Mouse (Mus musculus): ENCODE measurements around the gene Cd244a. TPM values are rescaled to one million over a fixed set of nuclear protein-coding genes. Genes with fewer than 3 reads are reported as not detected.

Gene Cd244a
- polyA plus RNA-seq, 1 experiment: not detected

DNA sequence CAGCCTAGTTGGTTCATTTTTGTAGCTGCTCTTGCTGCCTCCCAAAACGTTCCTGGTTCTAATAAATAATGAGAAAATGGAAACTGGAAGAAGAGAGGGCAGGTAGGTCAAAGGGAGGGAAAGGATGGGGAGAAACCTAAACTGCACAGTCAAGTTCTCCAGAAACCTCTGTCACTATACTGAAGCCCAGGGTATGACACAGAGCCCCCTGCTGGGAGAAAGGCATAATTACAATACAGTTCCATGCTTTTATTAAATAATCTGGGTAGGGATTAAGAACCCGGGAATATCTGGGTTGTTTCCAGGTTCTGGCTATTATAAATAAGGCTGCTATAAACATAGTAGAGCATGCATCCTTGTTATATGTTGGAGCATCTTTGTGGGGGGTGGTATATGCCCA is 55.0 kb downstream of the Cd244a start:
- Histone ChIP-seq H3K27ac (ENCODE audit: insufficient read depth, low read length) (no peak overlapping the region), H3K9ac (ENCODE audit: low read depth, poor library complexity, severe bottlenecking) (no peak overlapping the region), H3K27me3 (ENCODE audit: control insufficient read depth, insufficient read depth, low read length, poor library complexity, severe bottlenecking) (no peaks in the 10 kb centered on the region), H3K4me3 (ENCODE audit: low read depth, low read length) (no peak overlapping the region), H3K36me3 (ENCODE audit: control insufficient read depth, insufficient read depth, low read length, poor library complexity, severe bottlenecking) (no peaks in the 10 kb centered on the region), H3K9me3 (replicated peaks; ENCODE audit: control insufficient read depth, insufficient read depth, low read length, poor library complexity, severe bottlenecking) (no peaks in the 10 kb centered on the region), H3K4me1 (ENCODE audit: control insufficient read depth, insufficient read depth, low read length) (no peaks in the 10 kb centered on the region)
- TF ChIP-seq CTCF (IDR thresholded peaks at IDR 0.05; ENCODE audit: low read depth, low read length): no peak
- no peak for TF ChIP-seq EP300 (IDR thresholded peaks at IDR 0.05; ENCODE audit: insufficient read depth, low read depth, low read length)
- TF ChIP-seq POLR2A (IDR thresholded peaks at IDR 0.05; ENCODE audit: insufficient read depth, low read length): no peak

DNA sequence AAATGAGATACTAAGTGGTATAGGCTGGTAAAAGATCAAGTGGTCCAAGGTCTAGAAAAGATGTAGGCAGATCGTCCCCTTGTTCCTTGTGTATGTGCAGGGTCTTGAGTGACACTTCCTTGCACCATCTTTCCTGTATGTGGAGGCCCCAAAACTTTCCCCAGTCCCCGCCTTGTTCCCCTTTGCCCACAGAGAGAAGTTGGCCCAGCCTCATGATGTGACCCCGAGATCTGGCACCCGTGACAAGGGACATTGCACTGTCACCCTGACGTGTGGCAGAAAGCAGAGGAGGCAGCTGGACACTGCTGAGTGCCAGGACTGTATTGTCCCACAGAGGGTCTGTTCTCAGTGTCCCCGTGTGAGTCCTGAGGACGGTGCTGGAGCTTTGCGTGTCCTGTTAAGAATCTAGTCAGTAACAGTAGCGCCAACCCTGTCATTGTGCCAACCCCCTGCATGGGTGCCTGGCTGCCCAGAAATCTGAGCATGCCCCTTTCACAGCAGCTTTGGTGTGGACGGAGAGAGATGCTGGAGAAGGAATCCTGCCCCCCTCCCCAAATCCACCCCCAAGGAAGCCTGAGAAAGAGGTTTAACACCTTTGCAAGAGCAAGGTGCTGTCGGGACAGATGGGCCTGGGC is 58.0 kb downstream of the Cd244a start:
- H3K27me3 ChIP-seq (ENCODE audit: control insufficient read depth, insufficient read depth, low read length, poor library complexity, severe bottlenecking): no peaks in the 10 kb centered on the region
- TF ChIP-seq POLR2A (IDR thresholded peaks at IDR 0.05; ENCODE audit: insufficient read depth, low read length) (no peak), CTCF (IDR thresholded peaks at IDR 0.05; ENCODE audit: low read depth, low read length) (no peak), EP300 (IDR thresholded peaks at IDR 0.05; ENCODE audit: insufficient read depth, low read depth, low read length) (no peak)
- no peak overlapping the region for H3K27ac ChIP-seq (ENCODE audit: insufficient read depth, low read length)

DNA sequence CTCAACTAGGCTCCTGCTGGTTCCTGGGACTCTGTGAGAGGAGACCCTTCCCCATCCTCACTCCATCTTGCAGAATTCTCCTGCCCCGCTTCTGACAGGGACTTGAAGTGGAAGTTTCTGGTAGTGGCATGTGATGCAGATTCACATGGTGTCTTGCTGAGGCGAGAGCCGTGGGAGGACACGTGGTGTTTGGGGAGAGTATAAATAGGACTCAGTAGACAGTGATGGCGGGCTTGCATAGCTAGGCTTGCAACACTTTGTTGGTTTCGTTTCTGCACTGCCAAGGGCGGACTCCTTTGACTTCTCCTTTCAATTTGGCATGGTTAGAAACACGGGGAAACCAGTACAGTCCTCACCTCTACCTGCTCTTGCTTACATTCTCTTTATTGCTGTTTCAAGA is 60.0 kb downstream of the Cd244a start:
- Histone ChIP-seq H3K9me3 (replicated peaks; ENCODE audit: control insufficient read depth, insufficient read depth, low read length, poor library complexity, severe bottlenecking) (no peaks in the 10 kb centered on the region), H3K36me3 (ENCODE audit: control insufficient read depth, insufficient read depth, low read length, poor library complexity, severe bottlenecking) (no peaks in the 10 kb centered on the region), H3K4me1 (ENCODE audit: control insufficient read depth, insufficient read depth, low read length) (no peaks in the 10 kb centered on the region), H3K27me3 (ENCODE audit: control insufficient read depth, insufficient read depth, low read length, poor library complexity, severe bottlenecking) (no peaks in the 10 kb centered on the region), H3K27ac (ENCODE audit: insufficient read depth, low read length) (no peak overlapping the region), H3K4me3 (ENCODE audit: low read depth, low read length) (no peak overlapping the region), H3K9ac (ENCODE audit: low read depth, poor library complexity, severe bottlenecking) (no peak overlapping the region)
- no peak for TF ChIP-seq EP300 (IDR thresholded peaks at IDR 0.05; ENCODE audit: insufficient read depth, low read depth, low read length)
- TF ChIP-seq POLR2A (IDR thresholded peaks at IDR 0.05; ENCODE audit: insufficient read depth, low read length): no peak
- TF ChIP-seq CTCF (IDR thresholded peaks at IDR 0.05; ENCODE audit: low read depth, low read length): no peak

More for the DNA sequence above, 58.0 kb downstream of the Cd244a start:
- Histone ChIP-seq H3K9ac (ENCODE audit: low read depth, poor library complexity, severe bottlenecking) (no peak overlapping the region), H3K4me3 (ENCODE audit: low read depth, low read length) (no peak overlapping the region), H3K4me1 (ENCODE audit: control insufficient read depth, insufficient read depth, low read length) (no peaks in the 10 kb centered on the region), H3K9me3 (replicated peaks; ENCODE audit: control insufficient read depth, insufficient read depth, low read length, poor library complexity, severe bottlenecking) (no peaks in the 10 kb centered on the region), H3K36me3 (ENCODE audit: control insufficient read depth, insufficient read depth, low read length, poor library complexity, severe bottlenecking) (no peaks in the 10 kb centered on the region)

DNA sequence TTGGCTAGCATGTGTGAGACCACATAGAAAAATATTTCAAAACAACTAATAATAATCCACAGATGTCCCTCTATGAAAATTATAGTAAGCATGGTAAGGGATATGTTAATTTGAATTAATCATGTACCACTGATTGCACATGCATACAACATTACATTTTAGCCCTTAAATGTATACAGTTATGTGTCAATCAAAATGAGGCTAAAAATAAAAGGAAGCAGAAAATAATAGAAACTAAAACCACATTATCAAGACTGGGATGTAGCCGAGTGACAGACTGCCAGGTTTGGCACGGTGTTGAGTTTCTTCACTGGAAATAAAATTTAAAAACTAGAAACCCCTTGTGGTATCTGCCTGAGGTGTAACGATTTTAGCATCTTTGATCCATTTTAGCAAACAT is 60.7 kb downstream of the Cd244a start:
- Histone ChIP-seq H3K27me3 (ENCODE audit: control insufficient read depth, insufficient read depth, low read length, poor library complexity, severe bottlenecking) (no peaks in the 10 kb centered on the region), H3K4me3 (ENCODE audit: low read depth, low read length) (no peak overlapping the region), H3K36me3 (ENCODE audit: control insufficient read depth, insufficient read depth, low read length, poor library complexity, severe bottlenecking) (no peaks in the 10 kb centered on the region), H3K27ac (ENCODE audit: insufficient read depth, low read length) (no peak overlapping the region), H3K9me3 (replicated peaks; ENCODE audit: control insufficient read depth, insufficient read depth, low read length, poor library complexity, severe bottlenecking) (no peaks in the 10 kb centered on the region), H3K9ac (ENCODE audit: low read depth, poor library complexity, severe bottlenecking) (no peak overlapping the region), H3K4me1 (ENCODE audit: control insufficient read depth, insufficient read depth, low read length) (no peaks in the 10 kb centered on the region)
- TF ChIP-seq EP300 (IDR thresholded peaks at IDR 0.05; ENCODE audit: insufficient read depth, low read depth, low read length) (no peak), POLR2A (IDR thresholded peaks at IDR 0.05; ENCODE audit: insufficient read depth, low read length) (no peak), CTCF (IDR thresholded peaks at IDR 0.05; ENCODE audit: low read depth, low read length) (no peak)

DNA sequence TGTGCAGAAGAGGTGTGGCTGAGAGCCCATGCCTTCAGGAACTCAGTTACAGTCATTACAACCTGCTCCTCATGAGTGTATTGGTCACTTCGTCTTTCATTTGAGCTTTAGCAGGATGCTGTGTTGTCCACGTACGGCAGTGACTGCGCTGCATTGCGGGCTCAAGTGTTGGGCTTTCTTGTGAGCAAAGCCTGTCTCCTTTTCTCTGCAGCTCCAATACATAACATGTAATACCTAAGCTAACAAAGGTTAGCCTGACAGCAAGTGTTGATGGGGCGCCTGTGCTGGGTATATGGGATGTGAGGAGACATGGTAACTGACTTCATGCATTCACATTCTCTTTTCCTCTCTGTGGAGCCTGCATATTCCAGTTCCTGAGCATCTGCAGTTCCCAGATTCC is 61.1 kb downstream of the Cd244a start:
- no peak overlapping the region for H3K4me3 ChIP-seq (ENCODE audit: low read depth, low read length)
- TF ChIP-seq CTCF (IDR thresholded peaks at IDR 0.05; ENCODE audit: low read depth, low read length) (no peak), POLR2A (IDR thresholded peaks at IDR 0.05; ENCODE audit: insufficient read depth, low read length) (no peak), EP300 (IDR thresholded peaks at IDR 0.05; ENCODE audit: insufficient read depth, low read depth, low read length) (no peak)
- H3K9ac ChIP-seq (ENCODE audit: low read depth, poor library complexity, severe bottlenecking): no peak overlapping the region
- H3K27me3 ChIP-seq (ENCODE audit: control insufficient read depth, insufficient read depth, low read length, poor library complexity, severe bottlenecking): no peaks in the 10 kb centered on the region
- H3K9me3 ChIP-seq (replicated peaks; ENCODE audit: control insufficient read depth, insufficient read depth, low read length, poor library complexity, severe bottlenecking): no peaks in the 10 kb centered on the region
- no peaks in the 10 kb centered on the region for H3K36me3 ChIP-seq (ENCODE audit: control insufficient read depth, insufficient read depth, low read length, poor library complexity, severe bottlenecking)
- no peak overlapping the region for H3K27ac ChIP-seq (ENCODE audit: insufficient read depth, low read length)
- H3K4me1 ChIP-seq (ENCODE audit: control insufficient read depth, insufficient read depth, low read length): no peaks in the 10 kb centered on the region

GRCm38 (mm10) chr1:171627801-171628200 is 68.8 kb downstream of the Cd244a start:
- Histone ChIP-seq H3K9ac (ENCODE audit: low read depth, poor library complexity, severe bottlenecking) (no peak overlapping the region), H3K36me3 (ENCODE audit: control insufficient read depth, insufficient read depth, low read length, poor library complexity, severe bottlenecking) (no peaks in the 10 kb centered on the region), H3K27me3 (ENCODE audit: control insufficient read depth, insufficient read depth, low read length, poor library complexity, severe bottlenecking) (no peaks in the 10 kb centered on the region), H3K4me3 (ENCODE audit: low read depth, low read length) (no peak overlapping the region), H3K27ac (ENCODE audit: insufficient read depth, low read length) (no peak overlapping the region), H3K4me1 (ENCODE audit: control insufficient read depth, insufficient read depth, low read length) (no peaks in the 10 kb centered on the region), H3K9me3 (replicated peaks; ENCODE audit: control insufficient read depth, insufficient read depth, low read length, poor library complexity, severe bottlenecking) (no peaks in the 10 kb centered on the region)
- TF ChIP-seq EP300 (IDR thresholded peaks at IDR 0.05; ENCODE audit: insufficient read depth, low read depth, low read length) (no peak), CTCF (IDR thresholded peaks at IDR 0.05; ENCODE audit: low read depth, low read length) (no peak), POLR2A (IDR thresholded peaks at IDR 0.05; ENCODE audit: insufficient read depth, low read length) (no peak)
